Mouse (Mus musculus): ENCODE measurements around the gene Ccn5. TPM values are rescaled to one million over a fixed set of nuclear protein-coding genes. Genes with fewer than 3 reads are reported as not detected.

Gene Ccn5
- polyA plus RNA-seq (2014; fragmentation: Illumina TruSeq; extraction: RNeasy Lipid Tissue Mini Kit (QIAGEN cat#74804)) = 2.1 TPM

DNA sequence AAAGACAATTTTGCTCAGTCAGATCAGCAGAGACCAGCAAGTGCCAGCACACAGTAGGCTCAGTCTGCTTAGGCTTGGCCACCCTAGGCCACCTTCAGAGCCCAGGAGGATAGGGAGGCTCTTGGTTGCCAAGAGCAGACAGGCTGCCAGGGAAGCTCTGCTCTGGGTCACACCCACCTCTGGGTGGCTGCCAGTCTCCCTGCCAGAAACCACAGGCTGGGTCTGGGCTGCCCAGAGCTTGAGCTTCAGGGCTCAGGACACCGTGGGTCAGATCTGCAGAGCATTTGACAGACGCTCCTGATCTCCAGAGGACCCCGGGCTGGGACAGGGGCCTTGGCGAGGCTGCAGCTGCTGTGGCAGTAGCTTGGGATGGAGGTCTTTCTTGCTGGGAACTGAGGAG lies at the start of gene Ccn5:
Gene Ccn5 (plus strand): TSS at position 255 of the 400 bp plus-strand sequence.

GRCm38 (mm10) chr2:163853461-163853901 lies 32.8 kb downstream of the Ccn5 start, which contains the start of gene Kcnk15:
TSS of gene Kcnk15 (plus strand) at chr2:163853651.

Other genes starting within 250 kb of the Ccn5 start
- gene Ttpal, start 218.5 kb upstream of the Ccn5 start, polyA plus RNA-seq (2014; fragmentation: Illumina TruSeq; extraction: RNeasy Lipid Tissue Mini Kit (QIAGEN cat#74804)) = 26.6 TPM
- gene Serinc3, start 175.7 kb upstream of the Ccn5 start, polyA plus RNA-seq (2014; fragmentation: Illumina TruSeq; extraction: RNeasy Lipid Tissue Mini Kit (QIAGEN cat#74804)) = 1,466 TPM
- gene Pkig, start 162.5 kb upstream of the Ccn5 start, polyA plus RNA-seq (2014; fragmentation: Illumina TruSeq; extraction: RNeasy Lipid Tissue Mini Kit (QIAGEN cat#74804)) = 32.4 TPM
- 2.1 TPM for gene Ada, start 70.6 kb upstream of the Ccn5 start, polyA plus RNA-seq (2014; fragmentation: Illumina TruSeq; extraction: RNeasy Lipid Tissue Mini Kit (QIAGEN cat#74804))
- not detected for gene Kcnk15, start 32.8 kb downstream of the Ccn5 start, polyA plus RNA-seq (2014; fragmentation: Illumina TruSeq; extraction: RNeasy Lipid Tissue Mini Kit (QIAGEN cat#74804))
- 5.6 TPM for gene Rims4, start 97.8 kb downstream of the Ccn5 start, polyA plus RNA-seq (2014; fragmentation: Illumina TruSeq; extraction: RNeasy Lipid Tissue Mini Kit (QIAGEN cat#74804))
- 304 TPM for gene Ywhab, start 174.1 kb downstream of the Ccn5 start, polyA plus RNA-seq (2014; fragmentation: Illumina TruSeq; extraction: RNeasy Lipid Tissue Mini Kit (QIAGEN cat#74804))
- gene Pabpc1l, start 204.6 kb downstream of the Ccn5 start, polyA plus RNA-seq (2014; fragmentation: Illumina TruSeq; extraction: RNeasy Lipid Tissue Mini Kit (QIAGEN cat#74804)) = 1.0 TPM
- 104 TPM for gene Stk4, start 249.5 kb downstream of the Ccn5 start, polyA plus RNA-seq (2014; fragmentation: Illumina TruSeq; extraction: RNeasy Lipid Tissue Mini Kit (QIAGEN cat#74804))